Mouse (Mus musculus) limb, embryonic 11.5 days (tissue): ENCODE results near the gene Wdr34. TPM values are rescaled to one million over a fixed set of nuclear protein-coding genes. Genes with fewer than 3 reads are reported as not detected.

Experiments
- ATAC-seq: fragments of 200-750 bp; cut with Nextera tagmentation; 2 replicates; pipeline ENCODE4 v1.8.0; 2017; ENCODE audit warnings: low read depth; ENCODE audit not compliant: insufficient number of reproducible peaks, low FRiP score, low TSS enrichment
- DNase-seq: peaks from one replicate; pipeline ENCODE4 v3.0.0-alpha.2; 2015; ENCODE audit warnings: low spot score
- H3K27ac ChIP-seq: fragments of 300-500 bp; sonication (generic); replicated peaks from 2 replicates; pipeline ENCODE4 v1.5.1; 2014; ENCODE audit warnings: low read depth, mild to moderate bottlenecking, low read length
- H3K27me3 ChIP-seq: fragments of 300-500 bp; sonication (generic); 2 replicates; pipeline ENCODE4 v1.6.1; 2014; ENCODE audit warnings: mild to moderate bottlenecking, low read length, mixed read lengths; ENCODE audit not compliant: control insufficient read depth, insufficient read depth
- H3K36me3 ChIP-seq: fragments of 300-500 bp; sonication (generic); 2 replicates; pipeline ENCODE4 v1.6.1; 2014; ENCODE audit warnings: mild to moderate bottlenecking, low read length, moderate library complexity, mixed read lengths; ENCODE audit not compliant: control insufficient read depth, insufficient read depth
- H3K4me1 ChIP-seq: fragments of 300-500 bp; sonication (generic); 2 replicates; pipeline ENCODE4 v1.6.1; 2014; ENCODE audit warnings: low read length, mixed read lengths; ENCODE audit not compliant: control insufficient read depth, insufficient read depth
- H3K4me2 ChIP-seq: fragments of 300-500 bp; sonication (generic); 2 replicates; pipeline ENCODE4 v1.6.1; 2014; ENCODE audit warnings: low read depth, mild to moderate bottlenecking, moderate library complexity; ENCODE audit not compliant: severe bottlenecking
- H3K4me3 ChIP-seq: fragments of 300-500 bp; sonication (generic); 2 replicates; pipeline ENCODE4 v1.5.1; 2014; ENCODE audit warnings: low read depth, low read length
- H3K9ac ChIP-seq: fragments of 300-500 bp; sonication (generic); 2 replicates; pipeline ENCODE4 v1.6.1; 2014; ENCODE audit warnings: mild to moderate bottlenecking, low read length
- H3K9me3 ChIP-seq: fragments of 300-500 bp; sonication (generic); 2 replicates; pipeline ENCODE4 v1.6.1; 2016; ENCODE audit warnings: low read length; ENCODE audit not compliant: control insufficient read depth
- WGBS: fragments of 180-500 bp; shearing (Covaris S2); extraction: QIAGEN DNeasy Blood & Tissue Kit; methylation state at CpG from one replicate; pipeline ENCODE4 v1.1.7; 2014; 5-methylcytosine and 5-hydroxymethylcytosine counted together
- polyA plus RNA-seq: library from polyadenylated mRNA; unstranded; fragments of >200 nt; fragmentation: Nextera tagmentation; extraction: Ambion mirVana; gene quantifications from 2 replicates; pipeline ENCODE4 v1.2.1, GENCODE M21; 2014

Wdr34 gene
- polyA plus RNA-seq, 1 experiment from 2014 or later, result 32.6 TPM

GRCm38 (mm10) chr2:30075625-30076024 lies 26.9 kb upstream of the Wdr34 start:
- Histone ChIP-seq H3K4me1 (peaks cover 11% of the 10 kb centered on the region), H3K4me3 (no peak overlapping the region), H3K36me3 (peaks cover 6% of the 10 kb centered on the region; the same call in 1 of the 2 replicates), H3K9me3 (no peaks in the 10 kb centered on the region), H3K9ac (no peak overlapping the region), H3K27ac (no peak overlapping the region), H3K27me3 (no peaks in the 10 kb centered on the region), H3K4me2 (no peak overlapping the region)
- no peak for ATAC-seq
- 72% methylated on average over 3 of the region's 3 CpGs for WGBS
- no peak for DNase-seq

DNA sequence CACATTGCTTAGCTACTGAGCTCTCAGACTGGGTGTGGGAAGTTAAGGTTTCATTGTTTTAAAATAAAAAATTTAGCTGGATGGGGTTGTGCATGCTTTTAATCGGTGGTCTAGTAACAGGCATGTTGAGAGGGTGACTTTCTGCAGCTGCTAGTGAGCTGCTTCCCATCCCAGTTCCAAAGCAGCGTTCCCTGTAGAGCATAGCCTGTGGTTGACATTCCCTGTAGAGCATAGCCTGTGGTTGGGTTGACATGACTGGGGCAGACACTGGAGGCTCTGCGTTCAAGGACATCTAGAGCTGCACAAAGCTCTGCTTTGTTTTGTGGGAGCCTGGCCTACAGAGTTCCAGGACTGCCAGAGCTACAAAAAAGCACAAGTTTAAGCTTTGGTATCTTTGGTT lies 24.6 kb upstream of the Wdr34 start:
- H3K27me3 ChIP-seq, result no peaks in the 10 kb centered on the region
- ATAC-seq, result no peak
- H3K27ac ChIP-seq, result no peak overlapping the region
- H3K4me1 ChIP-seq, result peaks cover 5% of the 10 kb centered on the region
- DNase-seq, result no peak
- H3K4me2 ChIP-seq, result no peak overlapping the region
- peaks cover 15% of the 10 kb centered on the region for H3K36me3 ChIP-seq
- no peak overlapping the region for H3K9ac ChIP-seq
- no peak overlapping the region for H3K4me3 ChIP-seq
- 84% methylated on average over 3 of the region's 3 CpGs for WGBS
- no peaks in the 10 kb centered on the region for H3K9me3 ChIP-seq

DNA sequence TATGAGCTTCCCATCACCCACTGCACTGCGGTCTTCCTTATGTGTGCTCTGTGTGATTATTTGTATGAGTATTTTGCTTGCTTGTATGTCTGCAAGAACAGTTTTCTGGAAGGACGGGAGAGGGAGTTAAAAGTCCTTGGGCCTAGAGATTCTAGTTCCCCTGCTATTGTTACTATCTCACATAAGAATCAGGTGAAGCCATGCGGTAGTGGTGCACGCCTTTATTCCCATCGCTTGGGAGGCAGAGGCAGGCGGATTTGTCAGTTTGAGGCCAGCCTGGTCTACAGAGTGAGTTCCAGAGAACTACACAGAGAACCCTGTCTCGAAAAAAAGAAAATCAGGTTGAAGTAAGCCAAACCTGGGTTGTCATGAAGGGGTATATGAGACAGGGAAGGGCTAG lies 24.2 kb upstream of the Wdr34 start:
- Histone ChIP-seq H3K4me1 (0 out of 2 replicates have a peak, but pooled peaks cover 2% of the 10 kb centered on the region), H3K27ac (no peak overlapping the region), H3K4me3 (no peak overlapping the region), H3K9me3 (no peaks in the 10 kb centered on the region), H3K27me3 (no peaks in the 10 kb centered on the region), H3K4me2 (no peak overlapping the region), H3K9ac (no peak overlapping the region), H3K36me3 (peaks cover 17% of the 10 kb centered on the region)
- DNase-seq, result no peak
- 82% methylated on average over 7 of the region's 7 CpGs for WGBS
- ATAC-seq, result no peak

GRCm38 (mm10) chr2:30067962-30068361 lies 19.3 kb upstream of the Wdr34 start:
- Histone ChIP-seq H3K9ac (peak overlapping the region; percentile 98), H3K9me3 (no peaks in the 10 kb centered on the region), H3K27ac (no peak overlapping the region), H3K4me3 (peak overlapping the region; percentile 100), H3K4me1 (peaks cover 17% of the 10 kb centered on the region), H3K36me3 (peaks cover 15% of the 10 kb centered on the region), H3K4me2 (peak overlapping the region; percentile 70), H3K27me3 (no peaks in the 10 kb centered on the region)
- DNase-seq, result no peak
- 29% methylated on average over 7 of the region's 7 CpGs for WGBS
- ATAC-seq, result no peak

- no peaks in the 10 kb centered on the region for H3K9me3 ChIP-seq
- H3K27ac ChIP-seq, result peak overlapping the region; percentile 98
- H3K4me2 ChIP-seq, result peak overlapping the region; percentile 70
- H3K4me3 ChIP-seq, result peak overlapping the region; percentile 100
- peaks cover 17% of the 10 kb centered on the region for H3K4me1 ChIP-seq
- H3K36me3 ChIP-seq, result peaks cover 13% of the 10 kb centered on the region
- no peaks in the 10 kb centered on the region for H3K27me3 ChIP-seq
- ATAC-seq, result peak; percentile 2; the same call in 1 of the 2 replicates
- WGBS, result under 1% methylated on average over 54 of the region's 69 CpGs
- peak overlapping the region; percentile 98 for H3K9ac ChIP-seq
- peak; percentile 60 for DNase-seq
Measured at GRCm38 (mm10) chr2:30067031-30067888, 18.6 kb upstream of the Wdr34 start.

GRCm38 (mm10) chr2:30066046-30066901 lies 17.6 kb upstream of the Wdr34 start:
- H3K9me3 ChIP-seq, result no peaks in the 10 kb centered on the region
- peak overlapping the region; percentile 100 for H3K4me3 ChIP-seq
- peak overlapping the region; percentile 98 for H3K9ac ChIP-seq
- peaks cover 20% of the 10 kb centered on the region for H3K4me1 ChIP-seq
- H3K27me3 ChIP-seq, result no peaks in the 10 kb centered on the region
- peak overlapping the region; percentile 70 for H3K4me2 ChIP-seq
- DNase-seq (peak; percentile 97), ATAC-seq (peak; percentile 94)
- under 1% methylated on average over 38 of the region's 101 CpGs for WGBS
- peak overlapping the region; percentile 98 for H3K27ac ChIP-seq
- H3K36me3 ChIP-seq, result peaks cover 13% of the 10 kb centered on the region

- Histone ChIP-seq H3K4me1 (peaks cover 22% of the 10 kb centered on the region), H3K9me3 (no peaks in the 10 kb centered on the region), H3K36me3 (peaks cover 5% of the 10 kb centered on the region), H3K9ac (no peak overlapping the region), H3K27ac (no peak overlapping the region), H3K4me2 (peak overlapping the region; percentile 65), H3K4me3 (peak overlapping the region; percentile 60), H3K27me3 (no peaks in the 10 kb centered on the region)
- DNase-seq (no peak), ATAC-seq (no peak)
- 34% methylated on average over 3 of the region's 3 CpGs for WGBS
Measured at GRCm38 (mm10) chr2:30064298-30064697, 15.6 kb upstream of the Wdr34 start.

- H3K4me1 ChIP-seq, result peaks cover 22% of the 10 kb centered on the region
- no peak for ATAC-seq
Measured at GRCm38 (mm10) chr2:30063791-30064190, 15.1 kb upstream of the Wdr34 start.

More at GRCm38 (mm10) chr2:30063791-30064190, 15.1 kb upstream of the Wdr34 start:
- Histone ChIP-seq H3K4me3 (peak overlapping the region; percentile 60), H3K9me3 (no peaks in the 10 kb centered on the region), H3K36me3 (peaks cover 2% of the 10 kb centered on the region; the same call in 1 of the 2 replicates), H3K9ac (peak overlapping the region; percentile 77; the same call in 1 of the 2 replicates), H3K27me3 (no peaks in the 10 kb centered on the region), H3K27ac (no peak overlapping the region), H3K4me2 (peak overlapping the region; percentile 65)
- WGBS, result 10% methylated on average over 3 of the region's 3 CpGs
- no peak for DNase-seq
